Mouse (Mus musculus): ENCODE measurements at regions not wholly inside any gene's neighbourhood (a gene's known extent, or its start where the extent isn't known, plus 50 kb on each side); places are given as distances from the start of the nearest gene placed in this dataset.

- no peak for TF ChIP-seq CTCF (IDR thresholded peaks at IDR 0.05)
- ChIA-PET POLR2A (no interaction called here), CTCF (interaction anchor here (1.0 to 1.7 kb wide), 3 partner anchors 20 to 33 kb away, joined by 3 to 4 read pairs (median 4); no protein-coding TSS in a partner anchor)
- ATAC-seq: no peak
- H3K27me3 ChIP-seq: no peaks in the 10 kb centered on the region
- no peak for DNase-seq (ENCODE audit: low read depth, low spot score)
- in situ Hi-C loops (cut with MboI; ENCODE audit: low pct_unique_long_range_greater_than_20kb): loop anchor here (5.0 kb wide), 1 partner anchor 159 kb away; no protein-coding TSS in a partner anchor
Observed at GRCm38 (mm10) chr10:117517800-117518770, 111.2 kb upstream of the Cpm start.

DNA sequence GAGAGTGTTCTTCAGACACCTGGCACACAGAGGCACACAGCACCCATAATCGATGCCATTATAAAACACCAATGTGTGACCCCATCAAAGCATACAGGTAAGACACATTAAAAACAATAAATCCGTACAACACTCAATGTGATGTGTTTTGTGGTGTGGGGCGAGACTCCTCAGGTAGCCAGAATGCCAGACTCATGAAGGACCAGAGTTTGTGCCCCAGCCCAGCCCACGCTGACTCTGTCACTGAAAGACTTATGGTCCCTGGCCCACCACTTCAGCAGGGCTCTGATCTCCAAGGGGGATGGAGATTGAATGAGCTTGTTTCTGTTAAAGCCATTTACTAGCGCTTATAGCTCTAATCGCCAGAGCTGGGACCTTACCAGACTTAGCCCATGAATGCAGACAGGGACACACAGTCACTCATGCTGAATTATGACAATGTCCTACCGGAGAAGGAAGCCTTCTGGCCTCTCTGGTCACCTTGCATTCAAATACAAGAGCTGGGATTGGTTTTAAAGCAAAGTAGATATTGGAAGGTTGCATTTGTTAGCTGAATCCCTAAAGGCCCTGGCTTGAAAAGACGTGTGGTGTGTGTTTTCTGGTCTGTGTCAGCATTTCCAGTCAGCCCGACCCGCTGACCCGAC, 112.1 kb upstream of the Cpm start:
- in situ Hi-C loops (cut with MboI; ENCODE audit: low pct_unique_long_range_greater_than_20kb): loop anchor here (5.0 kb wide), 1 partner anchor 160 kb away; no protein-coding TSS in a partner anchor
- TF ChIP-seq CTCF (IDR thresholded peaks at IDR 0.05): no peak
- ChIA-PET POLR2A (no interaction called here), CTCF (interaction anchor here (1.0 to 1.7 kb wide), 5 partner anchors 19 to 168 kb away, joined by 3 to 5 read pairs (median 4); no protein-coding TSS in a partner anchor)
- H3K27me3 ChIP-seq: no peaks in the 10 kb centered on the region
- DNase-seq (ENCODE audit: low read depth, low spot score) (no peak), ATAC-seq (no peak)

DNA sequence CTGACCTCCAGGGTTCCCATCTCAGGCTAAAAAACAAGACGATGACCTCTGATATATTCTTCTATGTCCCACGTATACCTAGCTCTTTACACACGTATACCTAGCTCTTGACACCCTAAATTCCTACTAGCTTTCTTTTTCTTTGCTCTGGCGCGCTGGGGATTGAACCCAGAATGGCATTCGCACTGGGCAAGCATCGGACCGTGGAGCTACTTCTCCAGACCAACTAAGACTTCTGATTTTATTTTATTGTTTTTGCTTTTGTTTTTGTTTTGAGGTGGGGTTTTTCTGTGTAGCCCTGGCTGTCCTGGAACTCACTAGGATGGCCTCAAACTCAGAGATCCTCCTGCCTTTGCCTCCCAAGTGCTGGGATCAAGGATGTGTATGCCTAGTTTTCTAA, 112.8 kb upstream of the Cpm start:
- POLR2A ChIA-PET: no interaction called here
- CTCF ChIA-PET: interaction anchor here (0.7 to 1.7 kb wide), 9 partner anchors 22 to 168 kb away, joined by 3 to 5 read pairs (median 3); no protein-coding TSS in a partner anchor
- no peaks in the 10 kb centered on the region for H3K27me3 ChIP-seq
- in situ Hi-C loops (cut with MboI; ENCODE audit: low pct_unique_long_range_greater_than_20kb): loop anchor here (5.0 kb wide), 1 partner anchor 161 kb away; no protein-coding TSS in a partner anchor
- no peak for TF ChIP-seq CTCF (IDR thresholded peaks at IDR 0.05)
- ATAC-seq: no peak
- DNase-seq (ENCODE audit: low read depth, low spot score): no peak

DNA sequence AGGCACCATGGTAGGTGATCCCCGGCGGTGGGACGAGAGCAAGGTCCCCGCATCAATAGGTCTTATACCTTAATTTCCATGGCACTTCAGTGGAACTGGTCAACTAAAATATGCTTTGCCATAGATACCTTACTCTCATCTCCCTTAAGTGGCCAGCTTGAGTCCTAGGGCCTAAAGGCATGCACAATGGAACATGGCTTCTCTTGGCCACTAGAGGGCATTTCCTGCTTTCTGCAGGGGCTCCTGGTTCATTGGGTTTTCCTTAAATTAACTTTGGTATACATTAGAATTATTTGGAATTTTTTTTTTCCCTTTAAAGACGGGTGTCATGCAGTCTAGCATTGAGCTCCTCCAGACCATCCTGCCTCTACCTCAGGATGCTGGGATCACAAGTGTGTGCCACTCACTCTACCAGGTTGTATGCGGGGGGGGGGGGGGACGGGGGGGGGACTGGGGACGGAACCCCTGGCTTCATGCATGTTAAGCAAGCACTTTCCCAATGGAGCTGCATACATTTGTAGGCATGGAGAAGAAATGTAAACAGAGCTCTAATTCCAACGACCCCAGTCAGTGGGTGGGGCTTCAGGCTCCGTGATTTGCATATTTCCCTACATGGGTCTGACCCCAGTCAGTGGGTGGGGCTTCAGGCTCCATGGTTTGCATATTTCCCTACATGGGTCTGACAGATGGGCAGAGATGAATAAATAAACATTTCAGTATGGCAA, 113.4 kb upstream of the Cpm start:
- in situ Hi-C loops (cut with MboI; ENCODE audit: low pct_unique_long_range_greater_than_20kb): loop anchor here (5.0 kb wide), 1 partner anchor 161 kb away; no protein-coding TSS in a partner anchor
- no peaks in the 10 kb centered on the region for H3K27me3 ChIP-seq
- peak; percentile 82 for TF ChIP-seq CTCF (IDR thresholded peaks at IDR 0.05)
- ATAC-seq (no peak), DNase-seq (ENCODE audit: low read depth, low spot score) (no peak)
- CTCF ChIA-PET: interaction anchor here (0.7 to 1.7 kb wide), 10 partner anchors 22 to 169 kb away, joined by 3 to 5 read pairs (median 3); no protein-coding TSS in a partner anchor
- POLR2A ChIA-PET: no interaction called here

- no peak for ATAC-seq
- POLR2A ChIA-PET: no interaction called here
- no peak for TF ChIP-seq CTCF (IDR thresholded peaks at IDR 0.05)
- no peaks in the 10 kb centered on the region for H3K27me3 ChIP-seq
- in situ Hi-C loops (cut with MboI; ENCODE audit: low pct_unique_long_range_greater_than_20kb): loop anchor here (5.0 kb wide), 1 partner anchor 162 kb away; no protein-coding TSS in a partner anchor
- DNase-seq (ENCODE audit: low read depth, low spot score): no peak
- CTCF ChIA-PET: interaction anchor here (1.0 to 1.7 kb wide), 5 partner anchors 23 to 157 kb away, joined by 3 to 4 read pairs (median 3); no protein-coding TSS in a partner anchor
Observed at GRCm38 (mm10) chr10:117515039-117515438, 114.3 kb upstream of the Cpm start.

- H3K27me3 ChIP-seq: no peaks in the 10 kb centered on the region
- in situ Hi-C loops (cut with MboI; ENCODE audit: low pct_unique_long_range_greater_than_20kb): no loop called here
- POLR2A ChIA-PET: no interaction called here
- DNase-seq (ENCODE audit: low read depth, low spot score): no peak
- no peak for TF ChIP-seq CTCF (IDR thresholded peaks at IDR 0.05)
- CTCF ChIA-PET: no interaction called here
- no peak for ATAC-seq
Observed at GRCm38 (mm10) chr10:117513925-117514546, 115.3 kb upstream of the Cpm start.

DNA sequence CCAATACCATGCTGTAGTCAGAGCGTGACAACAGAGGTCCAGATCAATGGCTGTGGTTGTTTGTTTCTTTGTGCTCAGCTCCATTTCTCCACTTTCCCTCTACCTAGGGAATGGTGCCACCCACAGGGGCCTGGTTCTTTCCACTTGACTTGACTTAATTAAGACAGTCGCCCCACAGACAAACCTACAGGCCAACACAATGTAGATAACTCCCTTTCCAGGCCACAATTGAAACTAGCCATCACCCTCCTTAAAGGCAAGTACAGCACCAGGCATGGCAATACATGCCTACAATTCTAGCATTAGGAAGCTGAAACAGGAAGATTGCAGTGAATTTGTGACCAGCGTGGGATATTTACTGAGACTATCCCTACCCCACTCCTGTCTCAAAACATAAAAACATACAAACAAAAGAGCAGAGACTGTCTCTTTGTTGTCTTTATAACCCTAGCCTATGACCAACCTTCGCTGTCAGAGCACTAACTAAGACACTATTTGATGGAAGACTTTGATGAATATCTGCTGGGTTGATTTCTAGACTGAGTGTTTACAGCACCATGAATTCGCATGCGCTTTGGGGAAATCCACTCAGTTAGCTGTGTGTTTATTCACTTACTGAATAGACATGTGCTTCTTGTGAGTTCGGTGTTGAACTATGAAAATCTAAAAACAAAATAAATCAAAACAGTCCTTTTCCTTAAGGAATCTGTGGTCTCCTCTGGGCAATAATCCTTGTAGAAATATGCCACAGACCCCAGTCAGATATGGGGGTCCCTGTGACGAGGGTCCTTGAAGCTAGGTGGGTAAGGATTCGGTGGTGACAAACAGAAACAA, 116.7 kb upstream of the Cpm start:
- no peak for TF ChIP-seq CTCF (IDR thresholded peaks at IDR 0.05)
- POLR2A ChIA-PET: no interaction called here
- CTCF ChIA-PET: no interaction called here
- DNase-seq (ENCODE audit: low read depth, low spot score) (no peak), ATAC-seq (no peak)
- H3K27me3 ChIP-seq: no peaks in the 10 kb centered on the region
- in situ Hi-C loops (cut with MboI; ENCODE audit: low pct_unique_long_range_greater_than_20kb): no loop called here

GRCm38 (mm10) chr10:117511483-117512406, 117.6 kb upstream of the Cpm start:
- ATAC-seq (no peak), DNase-seq (ENCODE audit: low read depth, low spot score) (no peak)
- ChIA-PET CTCF (no interaction called here), POLR2A (no interaction called here)
- TF ChIP-seq CTCF (IDR thresholded peaks at IDR 0.05): no peak
- no peaks in the 10 kb centered on the region for H3K27me3 ChIP-seq
- in situ Hi-C loops (cut with MboI; ENCODE audit: low pct_unique_long_range_greater_than_20kb): no loop called here
